Mouse (Mus musculus): ENCODE data around the gene Tomm40l. TPM values are rescaled to one million over a fixed set of nuclear protein-coding genes. Genes with fewer than 3 reads are reported as not detected.

Gene Tomm40l
- polyA plus RNA-seq, 2 experiments, result 11.0 to 17.5 TPM

DNA sequence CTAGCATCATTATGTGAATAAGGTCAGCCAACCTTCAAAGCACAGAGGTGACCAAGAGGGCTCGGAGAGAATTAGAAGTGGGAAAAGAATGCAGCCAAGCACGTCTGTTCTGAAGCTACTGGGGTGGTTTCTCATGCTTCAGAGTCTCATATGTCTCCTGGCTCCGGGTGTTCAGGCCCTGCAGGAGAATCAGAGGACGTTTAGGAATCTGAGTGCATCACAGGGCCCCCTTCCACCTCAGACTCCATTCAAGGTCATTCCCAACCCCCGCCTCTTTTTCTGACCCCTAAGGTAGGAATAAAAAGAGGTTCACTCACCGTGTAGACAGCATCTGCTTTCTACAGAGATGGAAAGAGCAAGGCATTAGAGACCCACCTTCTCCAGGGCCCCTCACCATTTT, 7.4 kb upstream of the Tomm40l start:
- Histone ChIP-seq H3K4me3 (ENCODE audit: insufficient read depth in 1 of 2, low read depth in 2 of 2, low read length in 2 of 2) (no peak overlapping the region), H3K27ac (no peak overlapping the region), H3K36me3 (replicated peaks; ENCODE audit: control insufficient read depth, insufficient read depth, low read depth) (peaks cover 2% of the 10 kb centered on the region), H3K9me3 (ENCODE audit: control insufficient read depth, low read length) (no peaks in the 10 kb centered on the region), H3K4me2 (ENCODE audit: low read depth) (no peak overlapping the region), H3K4me1 (replicated peaks; ENCODE audit: control insufficient read depth in 2 of 2, insufficient read depth in 2 of 2, low read length in 1 of 2) (peaks cover 12 to 24% of the 10 kb centered on the region in 2 experiments), H3K27me3 (ENCODE audit: control insufficient read depth, insufficient read depth, low read length) (no peaks in the 10 kb centered on the region), H3K9ac (replicated peaks) (no peak overlapping the region)
- DNase-seq (ENCODE audit: low read depth in 3 of 3, low spot score in 3 of 3) (no peak), ATAC-seq (ENCODE audit: insufficient read depth) (no peak)
- TF ChIP-seq EP300 (IDR thresholded peaks at IDR 0.05; ENCODE audit: low read depth) (no peak), CTCF (IDR thresholded peaks at IDR 0.05; ENCODE audit: low read depth) (no peak)
- 61% methylated on average over 6 of the region's 6 CpGs for WGBS (ENCODE audit: insufficient replicate concordance)

DNA sequence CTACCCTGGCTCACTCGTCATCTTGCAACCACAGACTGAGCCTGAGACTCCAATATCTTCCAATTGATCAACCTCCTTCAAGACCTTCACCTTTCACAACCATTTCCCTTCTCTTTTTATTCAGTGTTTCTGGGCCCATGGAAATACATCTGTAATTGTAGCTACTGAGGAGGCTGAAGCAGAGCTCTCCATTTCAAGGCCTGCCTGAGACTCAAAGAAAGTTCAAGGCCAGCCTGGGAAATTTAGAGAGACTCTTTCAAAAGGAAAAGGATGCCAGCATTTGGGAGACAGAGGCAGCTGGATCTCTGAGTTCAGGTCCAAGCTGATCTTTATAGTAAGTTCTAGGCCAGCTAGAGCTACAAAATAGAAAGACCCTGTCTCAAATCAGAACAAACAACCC, 5.6 kb upstream of the Tomm40l start:
- no peak for TF ChIP-seq EP300 (IDR thresholded peaks at IDR 0.05; ENCODE audit: low read depth)
- no peak for TF ChIP-seq CTCF (IDR thresholded peaks at IDR 0.05; ENCODE audit: low read depth)
- ATAC-seq (ENCODE audit: insufficient read depth) (no peak), DNase-seq (ENCODE audit: low read depth in 3 of 3, low spot score in 3 of 3) (no peak)
- Histone ChIP-seq H3K4me3 (ENCODE audit: insufficient read depth in 1 of 2, low read depth in 2 of 2, low read length in 2 of 2) (no peak overlapping the region), H3K9ac (replicated peaks) (no peak overlapping the region), H3K27ac (no peak overlapping the region), H3K4me1 (replicated peaks; ENCODE audit: control insufficient read depth in 2 of 2, insufficient read depth in 2 of 2, low read length in 1 of 2) (peaks cover 9 to 19% of the 10 kb centered on the region in 2 experiments), H3K4me2 (ENCODE audit: low read depth) (no peak overlapping the region), H3K9me3 (ENCODE audit: control insufficient read depth, low read length) (no peaks in the 10 kb centered on the region), H3K36me3 (replicated peaks; ENCODE audit: control insufficient read depth, insufficient read depth, low read depth) (no peaks in the 10 kb centered on the region), H3K27me3 (ENCODE audit: control insufficient read depth, insufficient read depth, low read length) (no peaks in the 10 kb centered on the region)
- WGBS (ENCODE audit: insufficient replicate concordance), result 46% methylated on average over 1 of the region's 1 CpGs

DNA sequence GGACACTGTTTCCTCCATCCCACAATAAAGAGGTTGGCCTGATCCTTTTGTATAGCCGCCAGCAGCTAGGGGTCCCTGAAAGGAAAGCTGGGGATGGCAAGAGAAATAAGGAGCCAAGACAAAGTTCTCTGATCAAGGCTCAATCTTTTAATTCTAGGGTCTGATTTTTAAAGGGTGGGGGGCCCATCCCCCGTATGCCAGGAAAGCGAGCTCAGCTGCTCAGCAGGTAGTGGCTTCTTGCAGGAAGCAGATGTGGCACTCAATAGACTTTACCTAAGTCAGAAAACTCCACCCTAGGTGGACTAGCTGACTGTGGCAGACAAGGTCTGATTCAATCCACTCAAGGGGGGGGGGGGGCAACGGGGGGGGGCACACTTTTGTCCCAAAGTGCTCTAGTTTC, 4.5 kb upstream of the Tomm40l start:
- peaks cover 2 to 8% of the 10 kb centered on the region in 2 experiments; a peak in 2 of 4 replicates for H3K4me1 ChIP-seq (replicated peaks; ENCODE audit: control insufficient read depth in 2 of 2, insufficient read depth in 2 of 2, low read length in 1 of 2)
- peak overlapping the region; percentile 37 for H3K4me2 ChIP-seq (ENCODE audit: low read depth)
- ATAC-seq (ENCODE audit: insufficient read depth), result no peak
- no peak overlapping the region for H3K4me3 ChIP-seq (ENCODE audit: insufficient read depth in 1 of 2, low read depth in 2 of 2, low read length in 2 of 2)
- H3K27ac ChIP-seq, result no peak overlapping the region
- H3K27me3 ChIP-seq (ENCODE audit: control insufficient read depth, insufficient read depth, low read length), result no peaks in the 10 kb centered on the region
- H3K36me3 ChIP-seq (replicated peaks; ENCODE audit: control insufficient read depth, insufficient read depth, low read depth), result no peaks in the 10 kb centered on the region
- no peak for TF ChIP-seq EP300 (IDR thresholded peaks at IDR 0.05; ENCODE audit: low read depth)
- no peak for TF ChIP-seq CTCF (IDR thresholded peaks at IDR 0.05; ENCODE audit: low read depth)
- H3K9ac ChIP-seq (replicated peaks), result no peak overlapping the region
- no peaks in the 10 kb centered on the region for H3K9me3 ChIP-seq (ENCODE audit: control insufficient read depth, low read length)
- 45% methylated on average over 4 of the region's 4 CpGs for WGBS (ENCODE audit: insufficient replicate concordance)
- DNase-seq (ENCODE audit: low read depth in 3 of 3, low spot score in 3 of 3), result no peak

DNA sequence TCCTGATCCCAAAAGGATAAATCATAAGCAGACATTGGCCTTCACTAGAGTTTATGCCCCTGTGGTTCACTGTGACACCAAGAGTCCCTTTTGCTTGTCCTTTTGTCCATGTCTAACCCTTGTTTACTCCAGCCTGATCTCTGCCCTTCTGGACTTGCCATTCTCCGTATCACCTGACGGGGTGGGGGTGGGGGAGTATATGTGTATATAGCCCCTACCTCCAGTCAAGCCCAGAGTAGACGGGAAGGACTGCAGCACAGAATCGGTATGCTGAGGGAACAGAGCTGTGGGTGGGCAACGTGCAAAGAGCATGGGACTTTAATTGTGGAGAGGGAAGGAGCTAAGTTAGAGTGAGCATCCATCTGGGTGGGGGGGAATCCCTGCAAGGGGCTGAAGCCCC, 2.5 kb upstream of the Tomm40l start, which contains the start of gene Apoa2:
Gene Apoa2 (plus strand): TSS at position 198 of the 400 bp plus-strand sequence.
- H3K36me3 ChIP-seq (replicated peaks; ENCODE audit: control insufficient read depth, insufficient read depth, low read depth), result no peaks in the 10 kb centered on the region
- 60% methylated on average over 5 of the region's 5 CpGs for WGBS (ENCODE audit: insufficient replicate concordance)
- TF ChIP-seq EP300 (IDR thresholded peaks at IDR 0.05; ENCODE audit: low read depth) (no peak; the same call in 1 of the 2 replicates), CTCF (IDR thresholded peaks at IDR 0.05; ENCODE audit: low read depth) (no peak)
- H3K27ac ChIP-seq, result no peak within 1 kb of the TSS; the same call in 1 of the 2 replicates
- peak within 1 kb of the TSS; percentile 32 for H3K9ac ChIP-seq (replicated peaks)
- peaks cover 11 to 12% of the 10 kb centered on the region in 2 experiments for H3K4me1 ChIP-seq (replicated peaks; ENCODE audit: control insufficient read depth in 2 of 2, insufficient read depth in 2 of 2, low read length in 1 of 2)
- ATAC-seq (ENCODE audit: insufficient read depth) (no peak), DNase-seq (ENCODE audit: low read depth in 3 of 3, low spot score in 3 of 3) (peak in 1 of 3 experiments; percentile 35)
- H3K4me3 ChIP-seq (ENCODE audit: insufficient read depth in 1 of 2, low read depth in 2 of 2, low read length in 2 of 2), result peak within 1 kb of the TSS; percentile 13 to 66
- H3K9me3 ChIP-seq (ENCODE audit: control insufficient read depth, low read length), result no peaks in the 10 kb centered on the region
- peak within 1 kb of the TSS; percentile 42 for H3K4me2 ChIP-seq (ENCODE audit: low read depth)
- no peaks in the 10 kb centered on the region for H3K27me3 ChIP-seq (ENCODE audit: control insufficient read depth, insufficient read depth, low read length)

DNA sequence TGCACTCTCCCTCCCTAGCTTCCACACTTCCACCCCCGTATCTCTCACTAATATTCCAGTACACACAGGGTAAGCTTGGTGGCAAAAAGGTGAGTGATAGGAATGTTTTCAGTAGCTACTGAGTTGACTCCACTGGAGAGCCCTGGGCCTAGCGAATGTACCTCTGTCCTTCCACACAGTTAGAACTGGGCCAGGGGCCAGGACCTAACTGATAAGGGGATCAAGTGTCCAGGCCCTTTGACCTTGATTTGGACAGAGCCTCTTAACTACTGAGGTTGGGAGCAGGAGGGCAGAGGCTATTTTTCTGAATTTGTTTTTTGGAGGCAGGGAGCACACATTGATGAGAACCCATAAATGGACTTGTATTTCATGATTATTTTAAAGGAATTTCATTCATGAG, 1.5 kb upstream of the Tomm40l start:
- Histone ChIP-seq H3K4me1 (replicated peaks; ENCODE audit: control insufficient read depth in 2 of 2, insufficient read depth in 2 of 2, low read length in 1 of 2) (peaks cover 11 to 12% of the 10 kb centered on the region in 2 experiments), H3K9me3 (ENCODE audit: control insufficient read depth, low read length) (no peaks in the 10 kb centered on the region), H3K9ac (replicated peaks) (no peak overlapping the region), H3K4me3 (ENCODE audit: insufficient read depth in 1 of 2, low read depth in 2 of 2, low read length in 2 of 2) (no peak overlapping the region), H3K4me2 (ENCODE audit: low read depth) (no peak overlapping the region), H3K27me3 (ENCODE audit: control insufficient read depth, insufficient read depth, low read length) (no peaks in the 10 kb centered on the region), H3K36me3 (replicated peaks; ENCODE audit: control insufficient read depth, insufficient read depth, low read depth) (no peaks in the 10 kb centered on the region), H3K27ac (no peak overlapping the region)
- DNase-seq (ENCODE audit: low read depth in 3 of 3, low spot score in 3 of 3) (peak in 1 of 3 experiments; percentile 28), ATAC-seq (ENCODE audit: insufficient read depth) (0 out of 2 replicates have a peak, but pooled peaks have one; percentile 2)
- TF ChIP-seq EP300 (IDR thresholded peaks at IDR 0.05; ENCODE audit: low read depth) (no peak), CTCF (IDR thresholded peaks at IDR 0.05; ENCODE audit: low read depth) (no peak)
- WGBS (ENCODE audit: insufficient replicate concordance), result 74% methylated on average over 2 of the region's 2 CpGs
